Mouse (Mus musculus) liver, embryonic 13.5 days (tissue): ENCODE measurements around the gene Pga5. TPM values are rescaled to one million over a fixed set of nuclear protein-coding genes. Genes with fewer than 3 reads are reported as not detected.

ENCODE experiments used
- ATAC-seq: fragments of 200-750 bp; cut with Nextera tagmentation; 2 replicates; pipeline ENCODE4 v1.8.0; 2017; ENCODE audit warnings: low read depth, mild to moderate bottlenecking, moderate number of reproducible peaks, moderate library complexity
- DNase-seq: peaks from one replicate; pipeline ENCODE4 v3.0.0; 2022
- H3K27ac ChIP-seq: fragments of 300-500 bp; sonication (generic); 2 replicates; pipeline ENCODE4 v1.5.1; 2015; ENCODE audit warnings: moderate library complexity, mild to moderate bottlenecking, inconsistent platforms
- H3K27me3 ChIP-seq: fragments of 300-500 bp; sonication (generic); 2 replicates; pipeline ENCODE4 v1.6.1; 2015; ENCODE audit warnings: mild to moderate bottlenecking, inconsistent platforms
- H3K36me3 ChIP-seq: fragments of 300-500 bp; sonication (generic); 2 replicates; pipeline ENCODE4 v1.6.1; 2015; ENCODE audit warnings: mild to moderate bottlenecking, inconsistent platforms
- H3K4me1 ChIP-seq: fragments of 300-500 bp; sonication (generic); replicated peaks from 2 replicates; pipeline ENCODE4 v1.6.1; 2015; ENCODE audit warnings: inconsistent platforms
- H3K4me2 ChIP-seq: fragments of 300-500 bp; sonication (generic); 2 replicates; pipeline ENCODE4 v1.6.1; 2015; ENCODE audit warnings: inconsistent platforms, mild to moderate bottlenecking, moderate library complexity
- H3K4me3 ChIP-seq: fragments of 300-500 bp; sonication (generic); replicated peaks from 2 replicates; pipeline ENCODE4 v1.5.1; 2015; ENCODE audit warnings: mild to moderate bottlenecking, inconsistent platforms
- H3K9ac ChIP-seq: fragments of 300-500 bp; sonication (generic); 2 replicates; pipeline ENCODE4 v1.6.1; 2015; ENCODE audit warnings: mild to moderate bottlenecking, inconsistent platforms
- H3K9me3 ChIP-seq: fragments of 300-500 bp; sonication (generic); replicated peaks from 2 replicates; pipeline ENCODE4 v1.6.1; 2016; ENCODE audit warnings: inconsistent platforms
- WGBS: fragments of 180-500 bp; shearing (Covaris S2); methylation state at CpG from one replicate; pipeline ENCODE4 v1.1.7; 2015; ENCODE audit not compliant: insufficient replicate concordance; 5-methylcytosine and 5-hydroxymethylcytosine counted together
- polyA plus RNA-seq: library from polyadenylated mRNA; unstranded; fragments of >200 nt; fragmentation: Nextera tagmentation; extraction: Ambion mirVana; gene quantifications from 2 replicates; pipeline ENCODE4 v1.2.1, GENCODE M21; 2015

Gene Pga5
- polyA plus RNA-seq, 1 experiment from 2014 or later: not detected

DNA sequence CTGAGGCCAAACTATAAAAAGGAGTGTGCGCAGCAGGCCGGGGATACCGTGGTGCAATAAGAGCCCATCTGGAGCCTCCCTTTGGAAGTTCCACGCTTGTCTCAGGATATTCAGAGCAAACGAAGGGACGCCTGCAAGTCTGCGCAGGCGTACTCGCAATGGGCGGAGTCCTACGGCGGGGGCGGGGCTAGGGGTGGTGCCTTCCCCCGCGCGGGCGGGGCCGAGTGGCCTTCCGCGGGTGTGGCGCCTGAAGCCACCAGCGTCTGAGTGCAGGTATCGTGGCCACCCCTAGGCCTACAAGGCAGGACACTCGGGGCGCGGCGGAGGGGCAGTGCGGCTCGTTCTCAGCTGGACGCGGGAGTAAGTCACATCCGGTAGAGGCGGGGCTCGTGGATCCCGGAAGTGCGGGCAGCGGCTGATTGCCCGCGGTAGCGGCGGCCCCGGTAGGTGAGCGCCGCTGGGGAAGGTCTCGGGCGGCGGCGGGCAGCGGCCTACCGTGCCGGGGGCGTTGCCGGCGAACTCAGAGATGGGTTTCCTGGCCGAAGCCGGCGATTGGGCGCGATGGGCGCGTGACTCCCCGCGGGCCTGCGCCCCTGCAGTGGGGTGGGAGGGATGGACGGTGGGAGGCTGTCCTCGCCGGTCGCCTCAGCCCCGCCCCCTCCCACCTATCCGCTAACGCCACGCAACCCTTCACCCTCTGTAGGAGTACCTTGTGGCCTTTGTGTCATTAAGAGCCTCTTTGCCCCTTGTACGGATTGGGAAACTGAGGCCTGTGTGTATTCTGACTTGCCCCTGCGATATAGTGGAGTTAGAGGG lies 10.9 kb upstream of the Pga5 start, which contains the start of gene Vps37c:
Vps37c (plus strand) TSS at position 199 of the 816 bp plus-strand sequence.
- peak; percentile 91 for ATAC-seq
- no peaks in the 10 kb centered on the region for H3K9me3 ChIP-seq
- H3K9ac ChIP-seq: peak within 1 kb of the TSS; percentile 87
- peak within 1 kb of the TSS; percentile 84 for H3K4me3 ChIP-seq
- peaks cover 61% of the 10 kb centered on the region for H3K4me1 ChIP-seq
- peak; percentile 89 for DNase-seq
- peak within 1 kb of the TSS; percentile 94 for H3K27ac ChIP-seq
- under 1% methylated on average over 74 of the region's 74 CpGs for WGBS
- peak within 1 kb of the TSS; percentile 87 for H3K4me2 ChIP-seq
- H3K27me3 ChIP-seq: no peaks in the 10 kb centered on the region
- H3K36me3 ChIP-seq: no peaks in the 10 kb centered on the region

DNA sequence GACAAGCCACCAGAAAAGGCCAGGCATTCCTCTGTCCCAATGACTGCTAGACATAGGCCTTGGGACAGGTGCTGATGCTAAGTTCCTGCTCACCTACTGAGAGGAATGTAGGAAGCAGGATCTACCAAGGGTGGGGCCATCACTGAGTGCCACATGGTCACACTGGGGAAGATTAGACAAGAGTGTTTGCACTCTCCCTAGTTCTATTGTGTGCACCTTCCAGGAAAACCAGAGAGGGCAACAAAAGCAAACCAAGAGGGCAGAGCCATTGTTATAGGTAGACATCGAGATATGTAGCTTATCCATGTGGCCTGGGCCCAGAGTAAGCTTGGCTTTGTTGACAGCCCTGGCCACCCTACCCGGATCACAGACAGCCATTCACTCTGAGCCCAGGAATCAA lies 7.9 kb upstream of the Pga5 start:
- ATAC-seq (no peak), DNase-seq (no peak)
- Histone ChIP-seq H3K4me2 (no peak overlapping the region), H3K27ac (no peak overlapping the region), H3K9ac (peak overlapping the region; percentile 16; the same call in 1 of the 2 replicates), H3K4me3 (no peak overlapping the region), H3K36me3 (no peaks in the 10 kb centered on the region), H3K27me3 (no peaks in the 10 kb centered on the region), H3K9me3 (no peaks in the 10 kb centered on the region), H3K4me1 (peaks cover 36% of the 10 kb centered on the region)
- 57% methylated on average over 2 of the region's 2 CpGs for WGBS

DNA sequence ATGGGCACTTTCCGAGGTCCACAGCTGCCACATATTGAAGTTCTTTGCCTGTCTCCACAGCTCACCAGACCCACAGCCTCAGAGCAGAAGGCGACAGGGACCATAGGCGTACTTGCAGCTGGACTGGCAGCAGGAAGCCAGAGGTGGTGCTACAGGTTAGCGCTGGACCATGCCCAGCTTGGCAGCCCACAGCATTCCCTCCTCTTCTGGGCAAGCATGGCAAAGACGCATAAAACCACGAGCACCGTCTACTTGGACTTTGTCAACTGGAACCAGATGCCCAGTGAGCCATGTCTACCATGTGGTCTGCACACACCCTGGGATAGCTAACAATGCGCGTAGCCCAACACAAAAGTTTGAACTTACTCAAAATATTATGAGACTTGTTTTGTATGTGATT lies 7.2 kb upstream of the Pga5 start:
- Histone ChIP-seq H3K9me3 (no peaks in the 10 kb centered on the region), H3K4me3 (no peak overlapping the region), H3K4me1 (peaks cover 29% of the 10 kb centered on the region), H3K27ac (no peak overlapping the region), H3K9ac (no peak overlapping the region), H3K27me3 (no peaks in the 10 kb centered on the region), H3K36me3 (no peaks in the 10 kb centered on the region), H3K4me2 (no peak overlapping the region)
- 75% methylated on average over 9 of the region's 9 CpGs for WGBS
- no peak for DNase-seq
- ATAC-seq: no peak

DNA sequence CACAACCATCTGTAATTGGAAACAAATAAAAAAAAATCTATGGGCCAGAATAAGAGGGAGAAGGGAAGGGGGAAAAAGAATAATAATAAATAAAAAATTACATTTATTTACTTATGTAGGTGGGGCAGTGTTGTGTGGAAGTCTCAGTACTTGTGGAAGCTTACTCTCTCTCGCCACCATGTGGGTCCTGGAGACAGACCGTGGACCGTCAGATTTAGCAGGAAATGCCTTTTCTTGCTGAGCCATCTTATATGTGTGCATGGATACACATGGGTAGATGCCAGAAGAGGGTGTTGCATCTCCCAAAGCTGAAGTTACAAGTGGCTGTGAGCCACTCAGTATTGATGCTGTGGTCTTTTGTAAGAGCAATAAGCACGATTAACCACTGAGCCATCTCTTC lies 3.7 kb upstream of the Pga5 start:
- Histone ChIP-seq H3K4me3 (no peak overlapping the region), H3K27ac (no peak overlapping the region), H3K9ac (no peak overlapping the region), H3K36me3 (no peaks in the 10 kb centered on the region), H3K4me1 (peaks cover 21% of the 10 kb centered on the region), H3K9me3 (no peaks in the 10 kb centered on the region), H3K27me3 (no peaks in the 10 kb centered on the region), H3K4me2 (no peak overlapping the region)
- no peak for ATAC-seq
- DNase-seq: no peak
- 47% methylated on average over 4 of the region's 4 CpGs for WGBS

DNA sequence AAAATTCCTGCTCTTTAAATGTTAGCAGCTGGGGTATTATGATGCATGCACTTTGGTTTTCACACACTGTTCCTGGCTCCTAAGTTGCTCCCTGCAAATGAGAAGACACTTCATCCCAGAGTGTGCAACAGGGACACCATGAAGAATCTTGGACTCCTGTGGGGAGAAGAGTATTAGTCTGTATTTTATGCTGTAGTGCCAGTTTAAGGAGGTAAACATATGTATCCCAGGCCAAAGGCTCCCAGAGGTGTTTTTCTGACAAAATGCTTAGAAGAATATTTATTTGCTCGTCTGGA lies 849 bp upstream of the Pga5 start:
- Histone ChIP-seq H3K4me3 (no peak overlapping the region), H3K4me2 (no peak overlapping the region), H3K27ac (no peak overlapping the region), H3K27me3 (no peaks in the 10 kb centered on the region), H3K36me3 (no peaks in the 10 kb centered on the region), H3K9ac (no peak overlapping the region), H3K9me3 (no peaks in the 10 kb centered on the region), H3K4me1 (peaks cover 12% of the 10 kb centered on the region)
- WGBS: 70% methylated on average over 1 of the region's 1 CpGs
- DNase-seq (no peak), ATAC-seq (no peak)

DNA sequence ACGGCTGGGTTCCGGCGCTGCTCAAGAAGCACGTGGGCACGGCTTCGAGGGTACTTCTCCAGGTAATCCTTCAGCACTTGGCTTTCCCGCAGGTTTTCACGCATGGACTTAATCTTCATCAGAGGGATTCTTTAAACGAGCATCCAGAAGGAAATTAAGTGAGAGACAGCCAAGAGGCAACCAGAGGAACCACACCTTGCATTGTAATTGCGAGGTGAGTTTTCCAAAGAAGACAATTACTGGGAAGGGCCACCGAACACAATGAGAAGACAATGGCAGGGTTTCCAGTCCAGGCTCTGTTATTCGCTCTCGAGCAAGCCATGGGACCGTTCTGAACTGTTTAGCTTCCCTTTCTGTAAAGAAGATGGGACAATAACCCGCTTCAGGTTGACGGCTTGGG lies 1.2 kb downstream of the Pga5 start:
- peaks cover 18% of the 10 kb centered on the region for H3K4me1 ChIP-seq
- no peaks in the 10 kb centered on the region for H3K27me3 ChIP-seq
- no peaks in the 10 kb centered on the region for H3K9me3 ChIP-seq
- ATAC-seq (no peak), DNase-seq (no peak)
- no peak overlapping the region for H3K9ac ChIP-seq
- H3K27ac ChIP-seq: no peak overlapping the region
- 78% methylated on average over 16 of the region's 16 CpGs for WGBS
- H3K36me3 ChIP-seq: no peaks in the 10 kb centered on the region
- no peak overlapping the region for H3K4me3 ChIP-seq
- H3K4me2 ChIP-seq: no peak overlapping the region

DNA sequence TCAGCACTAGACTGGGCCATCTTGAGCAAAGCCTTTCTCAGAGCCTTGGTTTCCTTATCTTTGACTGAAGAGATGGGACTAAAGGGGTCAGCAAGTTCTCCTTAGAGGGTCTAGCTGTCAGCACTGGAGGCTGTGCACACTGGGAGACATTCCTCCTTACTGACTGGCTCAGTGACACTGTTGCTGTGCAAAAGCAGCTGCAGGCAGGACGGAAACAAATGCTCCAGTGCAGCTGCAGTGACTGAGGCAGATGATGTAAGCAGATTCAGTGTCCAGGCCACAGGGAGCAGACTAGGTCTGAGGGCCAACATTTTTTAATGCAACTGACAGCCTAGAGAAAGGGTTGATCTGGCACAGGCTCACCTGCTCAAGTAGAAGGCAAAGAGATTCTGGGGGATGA lies 4.6 kb downstream of the Pga5 start:
- H3K4me2 ChIP-seq: no peak overlapping the region
- 58% methylated on average over 1 of the region's 1 CpGs for WGBS
- ATAC-seq (no peak), DNase-seq (no peak)
- H3K9ac ChIP-seq: no peak overlapping the region
- peaks cover 23% of the 10 kb centered on the region for H3K4me1 ChIP-seq
- H3K27me3 ChIP-seq: no peaks in the 10 kb centered on the region
- H3K9me3 ChIP-seq: no peaks in the 10 kb centered on the region
- H3K27ac ChIP-seq: no peak overlapping the region
- no peaks in the 10 kb centered on the region for H3K36me3 ChIP-seq
- H3K4me3 ChIP-seq: no peak overlapping the region

DNA sequence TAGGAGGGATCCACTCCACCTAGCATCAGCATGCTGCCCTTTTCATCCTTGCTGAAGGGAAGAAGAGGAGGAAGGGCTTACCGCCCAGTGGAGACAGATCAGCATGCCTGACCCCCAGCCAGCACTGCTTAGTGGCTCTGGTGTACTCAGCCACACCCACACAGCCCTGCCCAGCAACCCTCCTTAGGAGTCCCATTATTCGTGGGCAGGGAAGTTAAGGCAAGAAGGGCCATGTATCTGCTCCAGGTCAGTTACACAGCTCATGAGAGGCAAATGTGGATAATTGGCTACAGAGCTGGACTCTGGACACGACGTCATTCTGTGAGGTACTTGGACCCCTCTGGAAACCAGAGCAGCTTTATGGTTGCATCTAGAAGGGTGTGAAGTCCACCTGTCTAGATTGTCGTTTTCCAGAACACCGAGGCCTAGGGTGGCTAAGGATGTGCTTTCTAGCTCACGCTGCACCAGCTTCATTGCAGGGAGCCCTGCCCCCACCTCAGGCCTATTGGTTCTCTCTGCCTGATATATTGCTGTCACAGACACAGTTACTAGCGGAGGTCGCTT lies 5.9 kb downstream of the Pga5 start:
- 58% methylated on average over 9 of the region's 9 CpGs for WGBS
- no peak overlapping the region for H3K27ac ChIP-seq

DNA sequence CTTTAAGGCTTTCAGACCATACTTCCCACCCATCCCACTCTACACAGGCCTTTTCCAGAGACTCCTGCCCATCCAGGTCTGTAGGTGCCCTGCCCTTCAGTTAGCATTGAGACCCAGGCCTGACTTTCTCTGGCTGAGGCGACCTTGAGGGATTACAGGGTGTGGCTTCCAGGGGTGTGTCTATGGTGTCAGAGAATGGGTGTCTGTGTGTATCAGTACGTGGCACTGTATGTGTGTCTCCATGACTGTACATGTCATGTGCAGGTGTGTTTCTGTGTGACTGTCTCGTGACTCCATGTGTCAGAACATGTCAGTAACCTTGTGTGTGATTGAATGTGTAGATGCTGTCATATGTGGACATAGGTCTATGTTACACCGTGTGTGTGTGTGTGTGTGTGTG lies 6.6 kb downstream of the Pga5 start:
- H3K4me2 ChIP-seq: no peak overlapping the region
- peak; percentile 56 for ATAC-seq
- no peaks in the 10 kb centered on the region for H3K27me3 ChIP-seq
- no peaks in the 10 kb centered on the region for H3K36me3 ChIP-seq
- H3K9me3 ChIP-seq: no peaks in the 10 kb centered on the region
- no peak overlapping the region for H3K27ac ChIP-seq
- no peak overlapping the region for H3K4me3 ChIP-seq
- no peak overlapping the region for H3K9ac ChIP-seq
- H3K4me1 ChIP-seq: peaks cover 12% of the 10 kb centered on the region
- no peak for DNase-seq
- whole genome bisulfite sequencing: 58% methylated on average over 4 of the region's 4 CpGs

More for the DNA sequence above, 5.9 kb downstream of the Pga5 start:
- H3K4me3 ChIP-seq: no peak overlapping the region
- DNase-seq: no peak
- H3K27me3 ChIP-seq: no peaks in the 10 kb centered on the region
- no peak overlapping the region for H3K9ac ChIP-seq
- no peaks in the 10 kb centered on the region for H3K9me3 ChIP-seq
- H3K36me3 ChIP-seq: no peaks in the 10 kb centered on the region
- ATAC-seq: no peak
- no peak overlapping the region for H3K4me2 ChIP-seq
- H3K4me1 ChIP-seq: peaks cover 12% of the 10 kb centered on the region

DNA sequence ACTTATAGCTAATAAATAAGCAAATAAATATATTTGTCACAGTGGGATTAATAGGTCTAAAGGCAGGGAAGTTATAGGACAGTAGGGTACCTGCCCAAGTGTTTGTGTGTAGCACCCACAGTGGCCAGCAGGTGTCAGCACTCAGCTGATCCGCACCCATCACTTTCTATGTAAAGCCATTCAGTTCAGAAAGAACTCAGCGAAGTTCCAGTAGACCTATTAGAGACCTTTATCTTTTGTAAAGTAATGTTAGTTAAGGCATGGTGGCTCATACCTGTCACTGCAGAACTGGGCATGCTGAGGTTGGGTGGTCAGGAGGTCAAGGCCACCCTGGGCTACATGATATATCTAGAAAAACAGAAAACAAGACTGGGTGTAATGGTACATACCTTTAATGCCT lies 12.4 kb downstream of the Pga5 start:
- 5% methylated on average over 2 of the region's 2 CpGs for WGBS
- H3K27ac ChIP-seq: peak overlapping the region; percentile 99; the same call in 1 of the 2 replicates

DNA sequence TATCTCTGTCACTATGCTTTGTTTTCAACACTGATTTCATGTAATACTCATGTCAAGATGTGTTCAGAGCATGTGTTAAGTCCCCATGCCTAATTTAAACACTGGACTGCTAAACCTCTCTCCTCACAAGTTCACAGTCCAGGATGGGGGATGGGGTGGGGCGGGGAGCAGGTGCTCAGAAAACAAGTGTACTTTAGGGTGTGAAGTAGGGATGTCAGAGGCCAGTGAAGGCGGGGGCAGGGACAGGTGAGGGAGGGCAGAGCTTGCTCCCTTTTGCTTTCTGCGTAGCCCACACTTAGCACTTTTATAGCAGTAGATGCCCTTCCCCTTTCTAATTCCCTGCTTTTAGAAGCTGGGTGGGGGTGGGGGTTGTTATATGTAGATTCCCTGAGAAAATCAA lies 12.8 kb downstream of the Pga5 start:
- no peak overlapping the region for H3K9ac ChIP-seq
- H3K4me2 ChIP-seq: no peak overlapping the region
- peak overlapping the region; percentile 99 for H3K27ac ChIP-seq
- H3K4me1 ChIP-seq: peaks cover 59% of the 10 kb centered on the region
- H3K4me3 ChIP-seq: no peak overlapping the region
- no peaks in the 10 kb centered on the region for H3K9me3 ChIP-seq
- ATAC-seq: no peak
- H3K36me3 ChIP-seq: no peaks in the 10 kb centered on the region
- DNase-seq: no peak
- 55% methylated on average over 3 of the region's 3 CpGs for WGBS
- no peaks in the 10 kb centered on the region for H3K27me3 ChIP-seq

More for the DNA sequence above, 12.4 kb downstream of the Pga5 start:
- no peak overlapping the region for H3K4me2 ChIP-seq
- peaks cover 55% of the 10 kb centered on the region for H3K4me1 ChIP-seq
- H3K27me3 ChIP-seq: no peaks in the 10 kb centered on the region
- no peaks in the 10 kb centered on the region for H3K36me3 ChIP-seq
- H3K9ac ChIP-seq: no peak overlapping the region
- no peak overlapping the region for H3K4me3 ChIP-seq
- DNase-seq (peak; percentile 65), ATAC-seq (no peak)
- H3K9me3 ChIP-seq: no peaks in the 10 kb centered on the region

DNA sequence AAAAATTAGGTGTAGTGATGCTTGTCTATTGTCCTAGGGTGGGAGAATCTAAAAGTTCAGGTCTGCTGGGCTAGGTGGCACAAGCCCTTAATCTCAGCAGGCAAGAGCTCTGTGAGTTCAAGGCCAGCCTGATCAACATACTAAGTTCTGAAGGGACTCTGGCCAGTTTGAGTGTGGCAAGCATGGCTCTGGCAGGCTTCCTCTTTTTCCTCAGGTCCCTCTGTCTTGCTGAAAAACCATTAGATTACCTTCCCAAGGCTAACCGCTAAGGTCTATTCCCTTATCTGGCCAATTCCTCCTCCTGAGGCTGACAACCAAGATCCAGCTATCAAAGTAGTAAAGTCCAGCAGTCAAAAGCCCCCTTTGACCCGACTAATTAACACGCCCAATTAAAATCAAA lies 15.2 kb downstream of the Pga5 start:
- Histone ChIP-seq H3K4me2 (peak overlapping the region; percentile 66), H3K27ac (peak overlapping the region; percentile 99), H3K4me3 (no peak overlapping the region), H3K9me3 (no peaks in the 10 kb centered on the region), H3K4me1 (peaks cover 80% of the 10 kb centered on the region), H3K27me3 (no peaks in the 10 kb centered on the region), H3K9ac (peak overlapping the region; percentile 67), H3K36me3 (no peaks in the 10 kb centered on the region)
- DNase-seq (no peak), ATAC-seq (no peak)
- WGBS: 20% methylated on average over 3 of the region's 3 CpGs
